Comparison of ENCODE assay signal across 10 mouse cellular contexts in the genomic region with DNA sequence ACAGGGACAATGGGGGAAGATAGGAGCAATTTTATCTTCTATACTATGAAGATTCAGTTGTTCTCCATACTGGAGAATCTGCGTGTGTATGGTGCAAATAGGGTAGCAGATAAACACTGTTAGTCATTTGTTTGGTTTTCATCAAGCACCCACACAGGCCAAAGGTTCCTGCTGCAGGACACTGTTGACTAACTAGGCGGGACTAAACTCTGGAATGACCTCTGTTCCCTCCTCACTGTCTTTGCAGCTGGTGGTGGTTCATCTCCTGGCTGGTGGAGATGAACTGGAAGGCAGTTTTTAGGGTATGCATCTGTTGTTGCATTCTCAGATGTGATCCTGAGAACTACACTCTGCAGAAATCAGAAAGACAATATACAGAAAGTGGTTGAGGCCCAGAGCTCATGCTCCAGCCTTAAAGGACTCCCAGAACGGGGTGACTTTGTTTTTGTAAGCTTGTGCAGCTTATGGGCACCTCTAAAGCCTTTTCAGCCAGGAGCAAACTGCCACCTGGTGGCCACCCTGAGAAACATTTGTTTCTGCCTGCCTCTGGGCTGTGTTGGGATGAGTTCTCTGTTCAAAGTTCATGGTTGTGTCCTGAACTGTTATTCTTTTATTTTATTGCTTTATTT. TPM values are rescaled to one million over a fixed set of nuclear protein-coding genes. Genes with fewer than 3 reads are reported as not detected.
A peak's percentile ranks its signal among the peaks of the same experiment; 100 is the strongest.
DNase-seq lines count a peak whose midpoint lies in the region; ATAC-seq and TF ChIP-seq lines count a peak whose summit lies in the region.
"Not testable (repeated sequence)": the region's sequence is repeated elsewhere in the genome, so short reads cannot be mapped to it uniquely, and the experiment has no call there.
"Had no signal": no experiment of that assay in that cellular context is flagged by ENCODE, and none has a peak within 500 bp of the region (broad histone marks: within the 10 kb centered on the region; RNA-seq: fewer than 3 reads in every experiment).

No protein-coding gene starts in this region.

- ATAC-seq in intestine, postnatal 0 days: peak; percentile 50

- not testable (repeated sequence) for H3K4me2 ChIP-seq in intestine, postnatal 0 days (replicated peaks; ENCODE audit: low read depth)

- peaks cover 2 to 11% of the 10 kb centered on the region in 2 experiments; a peak in 3 of 4 replicates for H3K4me1 ChIP-seq in MEL (ENCODE audit: control insufficient read depth in 1 of 2, insufficient read depth in 2 of 2, low read length in 2 of 2)
- H3K4me1 ChIP-seq in intestine, postnatal 0 days (replicated peaks; ENCODE audit: control insufficient read depth, insufficient read depth, low read length): not testable (repeated sequence)

- H3K4me3 ChIP-seq in MEL (ENCODE audit: control insufficient read depth in 1 of 2, insufficient read depth in 1 of 2, low read depth in 2 of 2, low read length in 2 of 2); intestine, postnatal 0 days (ENCODE audit: low read depth, low read length); left cerebral cortex, adult 2 months: not testable (repeated sequence)

- peaks cover 10% of the 10 kb centered on the region for H3K79me2 ChIP-seq in MEL (ENCODE audit: control insufficient read depth, insufficient read depth, low read length, poor library complexity)

- not testable (repeated sequence) for H3K36me3 ChIP-seq in MEL (ENCODE audit: control insufficient read depth in 1 of 2, insufficient read depth in 2 of 2, low read length in 2 of 2); intestine, postnatal 0 days (ENCODE audit: control insufficient read depth, insufficient read depth)

- TF ChIP-seq EP300 in MEL (IDR thresholded peaks at IDR 0.05; ENCODE audit: low read depth in 1 of 2, low read length in 2 of 2): not testable (repeated sequence)

- intact Hi-C loops in gastrocnemius, postnatal 14 days (cut with DNase I; ENCODE audit: low total_unique reads): loop anchor here (2.0 kb wide), 1 partner anchor 38 kb away; no protein-coding TSS in a partner anchor
- intact Hi-C loops in left cerebral cortex, adult 2 months (cut with DNase I): loop anchor here (1.0 kb wide), 1 partner anchor 38 kb away; no protein-coding TSS in a partner anchor

- peak; percentile 58 for TF ChIP-seq RAD21 in MEL (IDR thresholded peaks at IDR 0.05; ENCODE audit: low read depth, low read length)

- not testable (repeated sequence) for H3K9ac ChIP-seq in MEL (ENCODE audit: control insufficient read depth, low read depth, low read length, poor library complexity, severe bottlenecking); intestine, postnatal 0 days (ENCODE audit: low read depth, low read length)

- DNase-seq in MEL (ENCODE audit: low read depth, low spot score): peak; percentile 81
- peak; percentile 52 for DNase-seq in cerebellum, adult 9-11 months
- peak; percentile 46 for DNase-seq in gastrocnemius, postnatal 14 days
- DNase-seq in left cerebral cortex, adult 2 months (ENCODE audit: extremely low spot score in 1 of 2, low spot score in 2 of 2): peak in 1 of 2 experiments; percentile 54
- DNase-seq in lung, postnatal 14 days: peak; percentile 70
- peak; percentile 52 for DNase-seq in retina, embryonic 14.5 days (ENCODE audit: low spot score)
- DNase-seq in thymus, postnatal 10 days (ENCODE audit: low spot score in 2 of 2): peak; percentile 75 to 77

- not testable (repeated sequence) for H3K9me3 ChIP-seq in MEL (replicated peaks; ENCODE audit: insufficient read depth, low read length); intestine, postnatal 0 days (ENCODE audit: control insufficient read depth)

- TF ChIP-seq POLR2A in MEL (IDR thresholded peaks at IDR 0.05; ENCODE audit: control insufficient read depth in 1 of 2, insufficient read depth in 1 of 2, low read depth in 1 of 2, low read length in 2 of 2, poor library complexity in 1 of 2): not testable (repeated sequence)

- H3K27ac ChIP-seq in MEL (ENCODE audit: control insufficient read depth, low read depth, low read length); intestine, postnatal 0 days (ENCODE audit: low read depth, low read length); left cerebral cortex, adult 2 months: not testable (repeated sequence)

- H3K27me3 ChIP-seq in MEL (ENCODE audit: control insufficient read depth in 1 of 2, insufficient read depth in 2 of 2, low read length in 2 of 2); intestine, postnatal 0 days (replicated peaks; ENCODE audit: control insufficient read depth, insufficient read depth, low read length): not testable (repeated sequence)

- WGBS in intestine, postnatal 0 days: 10% methylated on average over 3 of the region's 3 CpGs

- peak; percentile 52 to 55 (median 52) for TF ChIP-seq CTCF in MEL (IDR thresholded peaks at IDR 0.05 in 2 of 3, conservative IDR thresholded peaks at IDR 0.05 in 1 of 3; ENCODE audit: control insufficient read depth in 1 of 3, insufficient read depth in 1 of 3, low read depth in 2 of 3, low read length in 3 of 3, poor library complexity in 1 of 3, severe bottlenecking in 1 of 3)
- peak; percentile 69 for TF ChIP-seq CTCF in intestine, postnatal 0 days (IDR thresholded peaks at IDR 0.05; ENCODE audit: low read depth)
- peak; percentile 73 for TF ChIP-seq CTCF in left cerebral cortex, adult 2 months (IDR thresholded peaks at IDR 0.05)

TF ChIP-seq in MEL, 35 proteins besides CTCF, POLR2A, EP300 and RAD21:
- TF ChIP-seq SIN3A (IDR thresholded peaks at IDR 0.05; ENCODE audit: low read length) (peak; percentile 56; the same call in 1 of the 2 replicates), SMC3 (IDR thresholded peaks at IDR 0.05; ENCODE audit: low read depth, low read length) (peak; percentile 71), ZC3H11A (IDR thresholded peaks at IDR 0.05; ENCODE audit: low read depth, low read length) (peak; percentile 47; the same call in 1 of the 2 replicates), HCFC1 (IDR thresholded peaks at IDR 0.05; ENCODE audit: low read depth, low read length) (0 out of 2 replicates have a peak, but pooled peaks have one; percentile 16), MXI1 (IDR thresholded peaks at IDR 0.05; ENCODE audit: low read depth, low read length) (0 out of 2 replicates have a peak, but pooled peaks have one; percentile 32)
TF ChIP-seq in MEL: peak in this region for 5; not testable (repeated sequence) for 30.

RNA-seq across cellular contexts. Expression of a gene that starts 2.5 kb away (rescaled TPM):
- 18.3 and 20.3 TPM in 2 replicates for total RNA-seq in MEL (2012; rRNA removed)
- 10 to 100 TPM in 1 of 2 experiments, not detected in 1; 12.2 TPM for polyA plus RNA-seq in MEL (2012; ENCODE audit: insufficient read depth in 1 of 2, insufficient read length in 2 of 2, low read depth in 1 of 2, low replicate concordance in 2 of 2, missing spikeins in 1 of 2)
- total RNA-seq in gastrocnemius, postnatal 14 days (2021): 1 to 10 TPM; 6.4 to 7.7 TPM
- 68.3 and 71.7 TPM in 2 replicates for polyA plus RNA-seq in intestine, postnatal 0 days (2015; fragmentation: Nextera tagmentation; extraction: Ambion mirVana)
- total RNA-seq in left cerebral cortex, adult 2 months (2021): 10 to 100 TPM; 13.6 to 17.2 TPM

RNA-seq across cellular contexts. Expression of a gene that starts 7.4 kb away (rescaled TPM):
- 22.5 and 27.0 TPM in 2 replicates for total RNA-seq in MEL (2012; rRNA removed)
- polyA plus RNA-seq in MEL (2012; ENCODE audit: insufficient read depth in 1 of 2, insufficient read length in 2 of 2, low read depth in 1 of 2, low replicate concordance in 2 of 2, missing spikeins in 1 of 2): 10 to 100 TPM in 1 of 2 experiments, not detected in 1; 45.5 TPM
- total RNA-seq in gastrocnemius, postnatal 14 days (2021): 1 to 10 TPM; 5.7 to 6.3 TPM
- polyA plus RNA-seq in intestine, postnatal 0 days (2015; fragmentation: Nextera tagmentation; extraction: Ambion mirVana): 19.5 and 21.2 TPM in 2 replicates
- total RNA-seq in left cerebral cortex, adult 2 months (2021): 10 to 100 TPM; 13.7 to 14.8 TPM

RNA-seq across cellular contexts. Expression of a gene that starts 7.6 kb away (rescaled TPM):
- total RNA-seq in MEL (2012; rRNA removed): not detected in 2 replicates
- polyA plus RNA-seq in MEL (2012; ENCODE audit: insufficient read depth in 1 of 2, insufficient read length in 2 of 2, low read depth in 1 of 2, low replicate concordance in 2 of 2, missing spikeins in 1 of 2): under 1 TPM in 1 of 2 experiments, not detected in 1; 0.11 TPM
- total RNA-seq in gastrocnemius, postnatal 14 days (2021): not detected
- 2.8 and 3.1 TPM in 2 replicates for polyA plus RNA-seq in intestine, postnatal 0 days (2015; fragmentation: Nextera tagmentation; extraction: Ambion mirVana)
- not detected for total RNA-seq in left cerebral cortex, adult 2 months (2021)
- polyA plus RNA-seq: heart, embryonic 13.5 days; limb, embryonic 11.5 days had no signal

RNA-seq across cellular contexts. Expression of a gene that starts 14.8 kb away (rescaled TPM):
- 25.4 and 25.9 TPM in 2 replicates for total RNA-seq in MEL (2012; rRNA removed)
- 10 to 100 TPM in 1 of 2 experiments, not detected in 1; 14.1 TPM for polyA plus RNA-seq in MEL (2012; ENCODE audit: insufficient read depth in 1 of 2, insufficient read length in 2 of 2, low read depth in 1 of 2, low replicate concordance in 2 of 2, missing spikeins in 1 of 2)
- under 1 TPM; 0.62 to 0.93 TPM for total RNA-seq in gastrocnemius, postnatal 14 days (2021)
- 1.4 and 1.5 TPM in 2 replicates for polyA plus RNA-seq in intestine, postnatal 0 days (2015; fragmentation: Nextera tagmentation; extraction: Ambion mirVana)
- total RNA-seq in left cerebral cortex, adult 2 months (2021): 1 to 10 TPM; 1.1 to 2.5 TPM

RNA-seq across cellular contexts. Expression of a gene that starts 23.0 kb away (rescaled TPM):
- total RNA-seq in MEL (2012; rRNA removed): 5.8 and 6.4 TPM in 2 replicates
- polyA plus RNA-seq in MEL (2012; ENCODE audit: insufficient read depth in 1 of 2, insufficient read length in 2 of 2, low read depth in 1 of 2, low replicate concordance in 2 of 2, missing spikeins in 1 of 2): 1 to 10 TPM in 1 of 2 experiments, not detected in 1; 1.5 TPM
- total RNA-seq in gastrocnemius, postnatal 14 days (2021): 1 to 10 TPM in 1 of 2 experiments, under 1 TPM in 1; 0.92 to 1.0 TPM
- 84.2 and 86.5 TPM in 2 replicates for polyA plus RNA-seq in intestine, postnatal 0 days (2015; fragmentation: Nextera tagmentation; extraction: Ambion mirVana)
- total RNA-seq in left cerebral cortex, adult 2 months (2021): 1 to 10 TPM; 1.1 to 1.5 TPM
- polyA plus RNA-seq: heart, embryonic 13.5 days; limb, embryonic 11.5 days had no signal
